Mouse (Mus musculus): Measurements from ENCODE around the gene Nradd. TPM values are rescaled to one million over a fixed set of nuclear protein-coding genes. Genes with fewer than 3 reads are reported as not detected.

The Nradd gene
- polyA plus RNA-seq (2021; fragmentation: Nextera tagmentation), result 2.7 and 3.2 TPM in 2 replicates
- long read RNA-seq, experiment 1, transcript Nradd-201 (5 exons, 1,223 nt), result major isoform, 5 of 5 reads
- long read RNA-seq, experiment 1, partial matches to known transcripts, result 0 of 5 reads
- long read RNA-seq, experiment 1, other reads (novel, unspliced or antisense), result 0 of 5 reads
- long read RNA-seq, experiment 2, partial matches to known transcripts, result 0 of 3 reads
- long read RNA-seq, experiment 2, other reads (novel, unspliced or antisense), result 0 of 3 reads

DNA sequence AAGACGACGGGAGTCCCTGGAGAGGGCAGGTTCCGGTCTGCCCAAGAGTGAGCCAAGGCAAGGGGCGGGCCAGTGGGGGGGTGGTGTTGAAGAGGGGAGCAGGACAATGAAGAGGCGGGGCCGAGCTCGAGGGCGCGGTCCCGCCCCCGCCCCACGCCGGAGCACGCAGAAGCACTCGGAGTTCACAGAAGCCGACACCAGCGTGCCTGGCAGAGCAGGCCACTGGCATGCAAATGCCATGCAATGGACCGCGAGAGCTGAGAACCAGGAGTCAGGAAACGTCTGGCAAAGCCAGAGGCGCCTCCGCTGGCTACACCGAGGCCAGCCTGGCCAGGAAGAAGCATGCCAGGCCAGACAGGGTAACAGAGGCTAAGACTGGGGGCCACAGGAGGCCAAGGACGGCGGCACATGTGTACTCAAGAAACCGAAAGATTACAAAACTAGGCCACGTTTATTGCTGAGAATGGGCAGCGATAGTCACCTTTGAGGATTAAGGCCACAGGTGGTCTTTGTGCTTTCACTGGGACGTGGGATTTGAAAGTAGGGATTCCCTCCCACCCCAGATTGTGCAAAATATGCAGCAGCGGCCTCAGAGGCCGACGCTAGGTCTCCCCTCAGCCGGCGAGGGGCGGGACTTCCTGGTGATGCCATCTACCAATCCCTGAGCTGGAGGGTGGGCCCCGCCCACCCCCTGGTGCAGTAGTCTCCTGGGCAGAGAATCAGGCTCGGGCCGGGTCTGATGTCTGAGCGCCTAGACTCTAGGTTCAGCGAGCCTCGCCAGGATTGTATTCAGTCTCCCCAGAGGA lies at the start of gene Nradd:
TSS of gene Nradd (minus strand) at position 92 of the 806 bp plus-strand sequence.

GRCm38 (mm10) chr9:110656249-110657221 lies 32.3 kb upstream of the Nradd start, which contains the start of gene Ccdc12:
Gene Ccdc12, plus strand, starts transcription at chr9:110656503.

DNA sequence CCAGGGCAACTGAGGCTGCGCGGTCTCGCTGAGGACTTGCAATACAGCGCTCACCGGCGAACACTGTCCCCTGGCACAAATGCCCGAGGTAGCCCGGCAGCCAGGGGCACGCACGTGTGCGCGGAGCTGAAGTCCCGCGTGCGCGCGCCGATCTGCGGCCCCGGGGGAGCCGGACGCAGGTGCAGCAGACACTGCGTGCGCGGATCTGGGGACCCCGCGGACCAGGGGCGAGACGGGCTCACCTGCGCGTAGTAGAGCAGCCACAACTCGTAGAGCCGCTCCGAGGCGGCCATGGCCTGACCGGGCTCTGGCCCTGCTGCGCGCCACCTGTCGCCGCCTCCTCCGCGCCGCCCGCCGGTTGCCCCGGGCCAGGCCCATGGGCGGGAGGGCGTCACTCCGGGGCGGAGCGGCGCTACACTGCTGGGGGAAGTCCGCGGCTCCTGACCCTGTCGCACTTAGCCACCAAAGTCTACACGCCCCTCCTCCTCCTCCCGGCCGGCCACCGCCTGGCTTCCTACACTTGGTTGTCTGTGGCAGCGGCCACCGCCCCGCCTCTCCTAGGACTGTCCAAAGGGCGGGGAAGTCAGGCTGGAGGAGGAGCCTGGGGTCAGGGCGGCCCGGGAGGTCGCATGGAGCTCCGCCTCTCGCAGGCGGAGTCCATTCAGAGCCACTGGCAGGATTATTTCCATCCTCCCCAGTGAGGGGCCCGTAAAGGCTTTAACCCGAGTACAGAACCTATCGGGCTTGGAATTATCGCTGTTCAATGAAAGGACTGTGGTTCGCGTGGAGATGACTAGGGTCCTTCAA lies 29.6 kb upstream of the Nradd start, which contains the start of gene Nbeal2:
TSS of gene Nbeal2 (minus strand) at position 507 of the 807 bp plus-strand sequence.

Small RNAs within 50 kb of the gene (microRNA-seq; reads per million reads assigned to microRNA genes)
- not detected for gene Mir8107

Other genes with a start within 250 kb of the Nradd start
- 9.3 and 9.8 TPM in 2 replicates for gene Ptpn23, start 216.2 kb downstream of the Nradd start, polyA plus RNA-seq (2021; fragmentation: Nextera tagmentation)
- gene Ngp, start 204.7 kb downstream of the Nradd start, polyA plus RNA-seq (2021; fragmentation: Nextera tagmentation), result not detected in 2 replicates
- gene Klhl18, start 147.8 kb downstream of the Nradd start, polyA plus RNA-seq (2021; fragmentation: Nextera tagmentation), result 5.6 and 6.0 TPM in 2 replicates
- 2.5 and 3.2 TPM in 2 replicates for gene Kif9, start 147.5 kb downstream of the Nradd start, polyA plus RNA-seq (2021; fragmentation: Nextera tagmentation)
- 8.0 TPM in 2 replicates for gene Setd2, start 91.9 kb downstream of the Nradd start, polyA plus RNA-seq (2021; fragmentation: Nextera tagmentation)
- gene Nbeal2, start 29.7 kb upstream of the Nradd start, polyA plus RNA-seq (2021; fragmentation: Nextera tagmentation), result 0.56 and 0.72 TPM in 2 replicates
- gene Ccdc12, start 32.1 kb upstream of the Nradd start, polyA plus RNA-seq (2021; fragmentation: Nextera tagmentation), result 105 and 106 TPM in 2 replicates
- gene Myl3, start 117.4 kb upstream of the Nradd start, polyA plus RNA-seq (2021; fragmentation: Nextera tagmentation), result 0.41 and 0.43 TPM in 2 replicates
- 2.3 and 3.6 TPM in 2 replicates for gene Pth1r, start 122.7 kb upstream of the Nradd start, polyA plus RNA-seq (2021; fragmentation: Nextera tagmentation)
- not detected in 2 replicates for gene Prss42, start 173.7 kb upstream of the Nradd start, polyA plus RNA-seq (2021; fragmentation: Nextera tagmentation)
- not detected in 2 replicates for gene Prss44, start 189.5 kb upstream of the Nradd start, polyA plus RNA-seq (2021; fragmentation: Nextera tagmentation)
- 0.23 and 0.25 TPM in 2 replicates for gene Prss43, start 202.2 kb upstream of the Nradd start, polyA plus RNA-seq (2021; fragmentation: Nextera tagmentation)
- gene Prss45, start 210.1 kb upstream of the Nradd start, polyA plus RNA-seq (2021; fragmentation: Nextera tagmentation), result 0.59 and 0.64 TPM in 2 replicates
- not detected in 2 replicates for gene Prss46, start 220.1 kb upstream of the Nradd start, polyA plus RNA-seq (2021; fragmentation: Nextera tagmentation)
- gene Prss50, start 233.5 kb upstream of the Nradd start, polyA plus RNA-seq (2021; fragmentation: Nextera tagmentation), result 0.94 and 3.3 TPM in 2 replicates